Mouse (Mus musculus) embryonic facial prominence, embryonic 12.5 days (tissue): ENCODE results near the gene Pop5. TPM values are rescaled to one million over a fixed set of nuclear protein-coding genes. Genes with fewer than 3 reads are reported as not detected.

Source experiments
- ATAC-seq: fragments of 200-750 bp; cut with Nextera tagmentation; 2 replicates; pipeline ENCODE4 v1.8.0; 2017; ENCODE audit not compliant: insufficient number of reproducible peaks, insufficient read depth, low FRiP score, low TSS enrichment
- H3K27ac ChIP-seq: fragments of 300-500 bp; sonication (generic); 2 replicates; pipeline ENCODE4 v1.5.1; 2016; ENCODE audit warnings: mild to moderate bottlenecking
- H3K27me3 ChIP-seq: fragments of 300-500 bp; sonication (generic); 2 replicates; pipeline ENCODE4 v1.6.1; 2016; ENCODE audit warnings: mild to moderate bottlenecking, moderate library complexity
- H3K36me3 ChIP-seq: fragments of 300-500 bp; sonication (generic); 2 replicates; pipeline ENCODE4 v1.6.1; 2016; ENCODE audit warnings: mild to moderate bottlenecking
- H3K4me1 ChIP-seq: fragments of 300-500 bp; sonication (generic); 2 replicates; pipeline ENCODE4 v1.6.1; 2016
- H3K4me2 ChIP-seq: fragments of 300-500 bp; sonication (generic); replicated peaks from 2 replicates; pipeline ENCODE4 v1.6.1; 2016; ENCODE audit warnings: mild to moderate bottlenecking, moderate library complexity
- H3K4me3 ChIP-seq: fragments of 300-500 bp; sonication (generic); 2 replicates; pipeline ENCODE4 v1.5.1; 2016; ENCODE audit warnings: mild to moderate bottlenecking
- H3K9ac ChIP-seq: fragments of 300-500 bp; sonication (generic); 2 replicates; pipeline ENCODE4 v1.6.1; 2016; ENCODE audit warnings: mild to moderate bottlenecking, moderate library complexity
- H3K9me3 ChIP-seq: fragments of 300-500 bp; sonication (generic); 2 replicates; pipeline ENCODE4 v1.6.1; 2016; ENCODE audit warnings: mild to moderate bottlenecking, moderate library complexity
- WGBS: fragments of 180-500 bp; shearing (Covaris S2); methylation state at CpG from one replicate; pipeline ENCODE4 v1.1.7; 2016; 5-methylcytosine and 5-hydroxymethylcytosine counted together
- polyA plus RNA-seq: library from polyadenylated mRNA; unstranded; fragments of >200 nt; fragmentation: Nextera tagmentation; extraction: Ambion mirVana; gene quantifications from 2 replicates; pipeline ENCODE4 v1.2.1, GENCODE M21; 2016

The Pop5 gene
- polyA plus RNA-seq, 1 experiment from 2014 or later: 82.1 TPM

DNA sequence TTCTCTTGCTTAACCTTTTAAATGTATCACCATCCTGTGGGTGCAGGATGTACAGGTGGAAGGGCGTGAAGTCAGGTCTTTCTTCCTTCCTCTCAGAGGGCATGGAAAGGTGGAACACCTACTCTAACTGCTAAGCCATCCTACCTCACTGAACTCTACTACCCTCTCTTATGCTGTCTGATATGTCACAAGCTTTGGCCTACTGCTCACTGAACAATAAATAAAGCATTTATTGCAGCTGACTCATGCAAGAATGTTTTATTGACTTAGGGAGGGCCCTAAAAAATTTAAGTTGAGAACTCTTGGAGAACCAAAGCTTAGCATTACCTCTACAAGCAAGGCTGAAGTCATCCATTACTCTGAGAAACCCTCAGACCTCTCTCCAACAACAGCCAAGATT lies 34.3 kb downstream of the Pop5 start:
- H3K4me3 ChIP-seq: peak overlapping the region; percentile 100; the same call in 1 of the 2 replicates
- H3K36me3 ChIP-seq: peaks cover 28% of the 10 kb centered on the region
- peaks cover 35% of the 10 kb centered on the region for H3K4me1 ChIP-seq
- ATAC-seq: no peak
- H3K27ac ChIP-seq: no peak overlapping the region
- no peaks in the 10 kb centered on the region for H3K9me3 ChIP-seq
- no peaks in the 10 kb centered on the region for H3K27me3 ChIP-seq
- no peak overlapping the region for H3K9ac ChIP-seq
- WGBS: 80% methylated on average over 1 of the region's 1 CpGs
- H3K4me2 ChIP-seq: peak overlapping the region; percentile 74

DNA sequence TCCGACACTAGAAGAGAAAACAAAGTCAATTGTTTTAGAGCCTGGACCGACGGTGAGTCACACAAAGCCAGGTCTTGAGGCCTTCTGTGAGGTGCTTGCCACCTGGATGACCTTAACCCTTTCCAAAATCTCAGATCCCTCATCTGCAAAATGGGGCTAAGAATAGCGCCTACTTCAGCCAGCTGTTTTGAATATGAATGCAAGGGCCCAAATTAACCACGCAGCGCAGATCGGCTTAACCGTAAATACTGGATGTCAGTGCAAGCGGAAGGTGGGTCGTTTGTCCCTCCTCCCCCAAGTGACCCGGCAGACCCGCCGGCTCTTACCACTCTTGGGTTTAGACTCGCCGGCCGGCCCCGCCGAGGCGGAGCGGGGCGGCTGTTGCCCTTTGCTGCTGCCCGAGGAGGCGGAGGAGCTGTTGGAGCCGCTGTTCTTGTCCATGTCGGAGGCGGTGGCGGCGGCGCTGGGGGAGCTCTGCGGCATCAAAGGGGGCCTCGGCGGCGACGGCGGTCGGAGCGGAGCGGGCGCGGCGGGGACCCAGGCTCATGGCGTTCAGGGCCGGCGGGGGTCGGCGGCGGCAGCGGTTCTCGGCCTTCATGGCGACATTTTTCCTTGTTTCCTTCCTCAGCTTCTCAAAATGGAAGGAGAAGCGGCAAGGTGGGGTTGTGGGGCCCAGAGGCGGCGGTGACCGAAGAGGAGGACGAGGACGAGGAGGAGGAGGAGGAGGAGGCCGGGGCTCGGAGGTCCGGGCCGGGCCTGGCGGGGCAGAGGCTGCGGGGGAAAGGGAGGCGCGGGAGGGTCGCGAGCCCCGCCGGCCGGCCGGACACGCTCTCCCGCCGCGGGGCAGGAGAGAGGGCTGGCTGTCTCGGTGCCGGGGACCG lies 36.5 kb downstream of the Pop5 start:
- ATAC-seq: peak; percentile 43
- peak overlapping the region; percentile 74 for H3K4me2 ChIP-seq
- H3K27ac ChIP-seq: peak overlapping the region; percentile 86
- H3K9ac ChIP-seq: peak overlapping the region; percentile 98
- peak overlapping the region; percentile 100 for H3K4me3 ChIP-seq
- H3K36me3 ChIP-seq: peaks cover 16% of the 10 kb centered on the region
- peaks cover 30% of the 10 kb centered on the region for H3K4me1 ChIP-seq
- H3K9me3 ChIP-seq: no peaks in the 10 kb centered on the region
- H3K27me3 ChIP-seq: no peaks in the 10 kb centered on the region
- WGBS: under 1% methylated on average over 72 of the region's 77 CpGs

DNA sequence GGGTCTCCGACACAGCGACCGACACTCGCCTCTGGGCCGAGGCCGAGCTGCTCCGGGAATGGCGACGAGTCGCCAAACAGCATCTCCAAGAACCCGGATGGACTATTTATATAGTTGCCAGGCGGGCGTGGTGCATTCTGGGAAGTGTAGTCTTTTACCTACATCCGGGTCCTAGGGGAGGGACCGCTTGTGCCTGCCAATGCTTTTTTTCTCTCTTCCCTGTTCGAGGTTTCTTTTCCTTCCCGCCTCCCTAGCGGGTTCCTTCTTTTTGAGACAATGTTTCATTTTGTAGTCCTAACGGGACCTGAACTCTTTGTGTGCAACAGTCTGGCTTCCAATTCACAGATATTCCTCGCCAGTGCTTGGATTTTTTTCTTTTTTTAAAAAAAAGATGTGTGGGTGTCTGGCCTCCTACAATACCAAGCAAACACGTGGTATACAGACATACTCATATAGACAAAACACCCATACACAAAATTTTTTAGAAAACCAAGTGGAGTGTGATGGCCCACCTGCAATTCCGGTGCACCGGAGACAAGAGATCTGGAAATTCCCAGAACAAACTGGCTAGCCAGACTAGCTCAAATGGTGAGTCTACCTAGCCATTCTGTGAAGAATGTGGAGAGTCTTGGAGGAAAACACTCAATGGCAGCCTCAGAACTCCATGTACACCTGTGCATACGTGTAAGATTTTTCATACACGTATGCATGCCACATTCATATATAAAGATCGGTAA lies 37.3 kb downstream of the Pop5 start, which contains the start of gene Rnf10:
Gene Rnf10 (minus strand): TSS at position 87 of the 737 bp plus-strand sequence.
- Histone ChIP-seq H3K27ac (peak within 1 kb of the TSS; percentile 86), H3K27me3 (no peaks in the 10 kb centered on the region), H3K9ac (peak within 1 kb of the TSS; percentile 98), H3K9me3 (no peaks in the 10 kb centered on the region), H3K36me3 (peaks cover 15% of the 10 kb centered on the region), H3K4me2 (peak within 1 kb of the TSS; percentile 74), H3K4me3 (peak within 1 kb of the TSS; percentile 100), H3K4me1 (peaks cover 27% of the 10 kb centered on the region)
- ATAC-seq: peak; percentile 71
- 14% methylated on average over 26 of the region's 26 CpGs for WGBS

DNA sequence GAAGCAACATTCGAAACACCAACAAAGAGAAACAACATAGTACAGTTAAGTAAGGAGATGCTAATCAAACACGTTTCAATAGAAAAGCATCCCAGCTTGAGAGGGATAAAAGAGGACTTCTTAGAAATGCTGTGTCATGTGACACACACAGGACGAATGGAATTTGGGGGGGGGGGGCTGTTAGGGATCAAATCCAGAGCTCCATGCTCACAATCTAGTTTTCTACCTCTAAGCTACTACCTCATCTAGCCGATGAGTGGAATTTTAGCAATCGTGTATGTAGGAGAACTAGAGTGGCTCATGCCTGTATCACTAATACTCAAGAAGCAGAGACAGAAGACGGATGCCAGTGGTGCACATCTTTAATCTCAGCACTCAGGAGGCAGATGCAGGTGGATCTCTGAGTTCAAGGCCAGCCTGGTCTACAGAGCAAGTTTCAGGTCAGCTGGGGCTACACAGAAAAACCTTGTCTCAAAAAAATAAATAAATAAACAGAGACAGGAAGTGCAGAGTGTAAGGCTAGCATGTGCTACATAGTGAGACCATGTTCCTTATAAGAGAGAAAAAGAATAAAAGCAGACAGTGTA lies 38.0 kb downstream of the Pop5 start:
- Histone ChIP-seq H3K27ac (no peak overlapping the region), H3K36me3 (peaks cover 9% of the 10 kb centered on the region; the same call in 1 of the 2 replicates), H3K9me3 (no peaks in the 10 kb centered on the region), H3K4me2 (peak overlapping the region; percentile 74), H3K4me3 (no peak overlapping the region), H3K9ac (no peak overlapping the region), H3K4me1 (peaks cover 27% of the 10 kb centered on the region), H3K27me3 (no peaks in the 10 kb centered on the region)
- ATAC-seq: no peak
- 72% methylated on average over 6 of the region's 6 CpGs for WGBS

DNA sequence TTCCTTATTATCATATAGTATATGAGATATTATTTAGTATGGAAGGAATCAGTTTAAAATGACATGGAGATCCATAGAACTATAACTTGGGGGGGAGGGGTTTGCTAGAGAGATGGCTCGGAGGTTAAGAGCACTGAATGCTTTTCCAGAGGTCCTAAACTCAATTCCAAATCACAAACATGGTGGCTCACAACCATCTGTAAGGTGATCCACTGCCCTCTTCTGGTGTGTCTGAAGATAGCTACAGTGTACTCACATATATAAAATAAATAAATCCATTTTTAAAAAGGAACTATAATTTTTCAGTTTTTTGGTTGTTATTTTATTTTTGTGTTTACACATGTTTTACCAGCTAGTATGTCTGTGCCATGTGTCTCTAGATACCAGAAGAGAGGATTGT lies 38.7 kb downstream of the Pop5 start:
- H3K9me3 ChIP-seq: no peaks in the 10 kb centered on the region
- ATAC-seq: no peak
- no peak overlapping the region for H3K27ac ChIP-seq
- peaks cover 26% of the 10 kb centered on the region for H3K4me1 ChIP-seq
- no peak overlapping the region for H3K4me3 ChIP-seq
- H3K9ac ChIP-seq: no peak overlapping the region
- whole genome bisulfite sequencing: 69% methylated on average over 1 of the region's 1 CpGs
- no peak overlapping the region for H3K4me2 ChIP-seq
- H3K27me3 ChIP-seq: no peaks in the 10 kb centered on the region
- H3K36me3 ChIP-seq: peaks cover 3% of the 10 kb centered on the region; the same call in 1 of the 2 replicates

DNA sequence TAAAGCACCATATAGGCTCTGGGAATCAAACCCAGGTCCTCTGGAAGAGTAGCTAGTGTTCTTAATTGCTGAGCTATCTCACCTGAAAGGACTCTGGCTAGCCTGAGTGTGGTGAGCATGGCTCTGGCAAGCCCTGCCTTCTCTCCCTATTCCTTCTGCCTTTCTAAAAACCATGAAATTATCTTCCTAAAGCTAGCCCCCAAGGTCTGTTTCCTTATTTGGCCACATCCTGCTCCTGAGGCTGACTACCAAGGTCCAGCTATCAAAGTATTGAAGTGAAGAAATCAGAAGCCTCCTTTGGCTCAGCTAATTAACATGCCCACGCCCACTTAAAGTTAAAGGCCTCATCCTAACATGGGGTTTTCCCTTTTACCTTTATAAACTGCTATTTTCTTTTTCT lies 39.1 kb downstream of the Pop5 start:
- no peak overlapping the region for H3K9ac ChIP-seq
- no peak overlapping the region for H3K4me3 ChIP-seq
- H3K9me3 ChIP-seq: no peaks in the 10 kb centered on the region

DNA sequence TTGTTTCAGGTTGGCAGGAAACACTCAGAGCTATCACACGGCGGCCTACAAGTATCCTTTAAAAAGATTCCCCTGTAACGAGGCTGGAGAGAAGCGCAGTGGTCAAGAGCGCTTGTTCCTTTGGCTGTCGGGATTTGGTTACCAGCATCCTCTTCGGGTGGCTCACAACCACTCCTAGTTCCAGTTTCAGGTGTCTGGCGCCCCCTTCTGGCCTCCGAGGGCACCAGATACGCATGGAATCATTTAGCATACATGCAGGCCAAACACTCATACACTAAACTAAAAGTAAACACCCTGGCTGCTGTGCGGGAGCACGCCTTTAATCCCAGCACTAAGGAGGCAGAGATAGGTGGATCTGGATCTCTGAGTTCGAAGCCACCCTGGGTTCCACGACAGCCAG lies 40.4 kb downstream of the Pop5 start:
- Histone ChIP-seq H3K4me3 (0 out of 2 replicates have a peak overlapping the region, but pooled peaks have one; percentile 1), H3K9me3 (no peaks in the 10 kb centered on the region), H3K4me1 (peaks cover 14% of the 10 kb centered on the region), H3K4me2 (no peak overlapping the region), H3K27ac (no peak overlapping the region), H3K36me3 (no peaks in the 10 kb centered on the region), H3K9ac (no peak overlapping the region), H3K27me3 (no peaks in the 10 kb centered on the region)
- WGBS: 31% methylated on average over 14 of the region's 14 CpGs
- no peak for ATAC-seq

More for the DNA sequence above, 39.1 kb downstream of the Pop5 start:
- no peaks in the 10 kb centered on the region for H3K36me3 ChIP-seq
- no peak for ATAC-seq
- no peak overlapping the region for H3K4me2 ChIP-seq
- no peak overlapping the region for H3K27ac ChIP-seq
- WGBS: 83% methylated on average over 1 of the region's 1 CpGs
- peaks cover 22% of the 10 kb centered on the region for H3K4me1 ChIP-seq
- H3K27me3 ChIP-seq: no peaks in the 10 kb centered on the region

DNA sequence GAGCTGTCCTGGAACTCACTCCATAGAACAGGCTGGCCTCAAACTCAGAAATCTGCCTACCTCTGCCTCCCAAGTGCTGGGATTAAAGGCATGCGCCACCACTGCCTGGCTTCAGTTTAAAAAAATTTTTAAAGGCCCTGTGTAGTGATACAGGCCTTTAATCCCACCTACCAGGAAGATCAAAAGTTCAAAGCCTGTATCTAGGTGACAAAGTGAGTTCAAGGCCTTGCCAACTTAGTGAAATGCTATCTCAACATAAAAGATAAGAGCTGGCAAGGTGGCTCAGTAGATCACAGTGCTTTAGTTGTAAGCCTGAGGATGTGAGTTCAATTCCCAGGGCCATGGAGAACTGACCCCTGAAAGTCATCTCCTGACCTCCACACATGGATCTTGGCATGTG lies 42.4 kb downstream of the Pop5 start:
- Histone ChIP-seq H3K4me1 (peaks cover 9% of the 10 kb centered on the region), H3K36me3 (0 out of 2 replicates have a peak, but pooled peaks cover under 1% of the 10 kb centered on the region), H3K9ac (no peak overlapping the region), H3K9me3 (no peaks in the 10 kb centered on the region), H3K27me3 (no peaks in the 10 kb centered on the region), H3K4me3 (no peak overlapping the region), H3K27ac (no peak overlapping the region), H3K4me2 (no peak overlapping the region)
- ATAC-seq: no peak
- 79% methylated on average over 1 of the region's 1 CpGs for WGBS

DNA sequence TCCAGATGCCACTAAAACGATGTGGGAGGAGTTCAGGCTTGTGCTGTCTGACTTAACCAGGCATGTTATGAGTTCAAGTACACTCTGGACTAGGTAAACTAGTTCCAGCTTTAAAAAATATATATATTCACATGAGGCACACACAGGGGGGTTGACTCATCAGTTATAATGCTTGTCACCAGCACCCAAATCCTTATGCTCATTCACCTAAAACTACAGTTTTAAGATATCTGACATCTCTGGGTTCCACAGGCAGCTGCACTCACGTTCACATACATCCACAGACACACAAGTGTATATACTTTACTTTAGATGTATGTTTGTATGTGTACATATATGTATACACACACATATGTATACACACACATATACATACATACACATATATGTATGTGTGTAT lies 43.1 kb downstream of the Pop5 start:
- Histone ChIP-seq H3K27ac (no peak overlapping the region), H3K4me2 (no peak overlapping the region), H3K27me3 (no peaks in the 10 kb centered on the region), H3K4me1 (peaks cover 4% of the 10 kb centered on the region), H3K9ac (no peak overlapping the region), H3K4me3 (no peak overlapping the region), H3K36me3 (peaks cover 8% of the 10 kb centered on the region; the same call in 1 of the 2 replicates), H3K9me3 (no peaks in the 10 kb centered on the region)
- ATAC-seq: no peak
- 58% methylated on average over 2 of the region's 2 CpGs for WGBS

DNA sequence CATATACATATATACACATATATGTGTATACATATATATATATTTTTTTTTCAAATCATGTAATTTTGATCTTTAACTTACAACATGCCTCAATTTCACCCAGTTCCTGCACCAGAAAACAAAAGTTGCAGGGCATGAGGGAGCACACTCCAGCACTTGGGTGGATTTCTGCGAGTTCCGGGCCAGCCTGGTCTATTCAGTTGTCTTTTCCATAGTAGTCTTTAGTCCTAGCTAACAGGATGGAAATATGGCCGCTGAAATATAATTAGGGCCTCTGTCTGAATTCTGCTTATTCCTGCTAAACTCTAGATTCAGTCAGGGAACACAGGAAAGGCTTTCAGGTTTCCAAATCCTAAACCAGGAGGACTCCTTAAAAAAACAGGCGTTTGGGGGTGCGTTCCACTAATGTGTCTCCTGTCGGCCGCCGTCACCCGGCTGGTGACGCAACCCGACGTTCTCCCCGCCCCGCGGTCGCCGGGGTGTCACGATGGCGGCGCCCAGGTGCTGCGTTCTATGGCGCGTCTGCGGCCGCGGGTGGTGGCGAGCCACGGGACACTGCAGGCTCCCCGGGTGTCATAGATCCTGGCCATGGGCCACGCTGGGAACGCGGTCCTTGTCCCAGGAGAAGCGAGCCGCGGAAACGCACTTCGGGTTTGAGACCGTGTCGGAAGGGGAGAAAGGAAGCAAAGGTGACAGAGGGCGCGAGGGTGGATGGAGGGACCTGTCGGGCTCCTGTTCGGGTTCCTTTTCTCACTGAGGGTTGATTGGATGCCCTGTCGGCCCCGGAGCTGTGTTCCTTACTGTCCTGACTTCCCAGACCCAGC lies 43.8 kb downstream of the Pop5 start, which contains the start of gene Coq5:
Gene Coq5 (plus strand): TSS at position 441 of the 824 bp plus-strand sequence.
- Histone ChIP-seq H3K9ac (peak within 1 kb of the TSS; percentile 70), H3K4me2 (peak within 1 kb of the TSS; percentile 78), H3K4me3 (peak within 1 kb of the TSS; percentile 83), H3K36me3 (peaks cover 15% of the 10 kb centered on the region), H3K4me1 (peaks cover 4% of the 10 kb centered on the region), H3K27me3 (no peaks in the 10 kb centered on the region), H3K9me3 (no peaks in the 10 kb centered on the region), H3K27ac (0 out of 2 replicates have a peak within 1 kb of the TSS, but pooled peaks have one; percentile 12)
- 0 out of 2 replicates have a peak, but pooled peaks have one; percentile 49 for ATAC-seq
- 3% methylated on average over 45 of the region's 45 CpGs for WGBS
